Mouse (Mus musculus) MEL (cell line): ENCODE measurements around the gene Gm1113. TPM values are rescaled to one million over a fixed set of nuclear protein-coding genes. Genes with fewer than 3 reads are reported as not detected.

ENCODE experiments used
- DNase-seq: peaks from one replicate; pipeline ENCODE4 v3.0.0; 2011; ENCODE audit warnings: low read depth, low spot score
- H3K27ac ChIP-seq: 2 replicates; pipeline ENCODE4 v1.5.1; 2012; ENCODE audit warnings: low read depth, mild to moderate bottlenecking, control low read depth, low read length, moderate library complexity; ENCODE audit not compliant: control insufficient read depth
- H3K27me3 ChIP-seq, 2 experiments: fragments of 150-350 bp in 1 of 2; sonication (generic) in 1 of 2; 2 replicates each; pipeline ENCODE4 v1.6.1; 2012; ENCODE audit warnings: low read length in 2 of 2, mild to moderate bottlenecking in 2 of 2, improper control_type of control experiment in 1 of 2, moderate library complexity in 1 of 2; ENCODE audit not compliant: insufficient read depth in 2 of 2, control insufficient read depth in 1 of 2
- H3K36me3 ChIP-seq, 2 experiments: 2 replicates each; pipeline ENCODE4 v1.6.1; 2012 to 2014; ENCODE audit warnings: low read length in 2 of 2, improper control_type of control experiment in 1 of 2, inconsistent platforms in 1 of 2, mild to moderate bottlenecking in 1 of 2; ENCODE audit not compliant: insufficient read depth in 2 of 2, control insufficient read depth in 1 of 2
- H3K4me1 ChIP-seq, 2 experiments: fragments of 150-350 bp in 1 of 2; sonication (generic) in 1 of 2; 2 replicates each; pipeline ENCODE4 v1.6.1; 2012; ENCODE audit warnings: low read length in 2 of 2, improper control_type of control experiment in 1 of 2, mild to moderate bottlenecking in 1 of 2; ENCODE audit not compliant: insufficient read depth in 2 of 2, control insufficient read depth in 1 of 2
- H3K4me3 ChIP-seq, 2 experiments: fragments of 150-350 bp in 1 of 2; sonication (generic) in 1 of 2; 2 replicates each; pipeline ENCODE4 v1.5.1; 2012; ENCODE audit warnings: low read depth in 2 of 2, low read length in 2 of 2, mild to moderate bottlenecking in 2 of 2, moderate library complexity in 2 of 2, control low read depth in 1 of 2, improper control_type of control experiment in 1 of 2; ENCODE audit not compliant: control insufficient read depth in 1 of 2, insufficient read depth in 1 of 2
- H3K79me2 ChIP-seq: 2 replicates; pipeline ENCODE4 v1.6.1; 2012; ENCODE audit warnings: mild to moderate bottlenecking, low read length, moderate library complexity; ENCODE audit not compliant: control insufficient read depth, poor library complexity, insufficient read depth
- H3K9ac ChIP-seq: 2 replicates; pipeline ENCODE4 v1.6.1; 2012; ENCODE audit warnings: low read depth, mild to moderate bottlenecking, control low read depth, low read length, moderate library complexity; ENCODE audit not compliant: control insufficient read depth, poor library complexity, severe bottlenecking
- H3K9me3 ChIP-seq: fragments of 150-350 bp; sonication (generic); replicated peaks from 2 replicates; pipeline ENCODE4 v1.6.1; 2012; ENCODE audit warnings: mild to moderate bottlenecking, low read length, improper control_type of control experiment, moderate library complexity; ENCODE audit not compliant: insufficient read depth
- CHD1 ChIP-seq: IDR thresholded peaks from 2 replicates; pipeline ENCODE4 v1.6.1; 2012; ENCODE audit warnings: low read depth, mild to moderate bottlenecking, inconsistent platforms, low read length, improper control_type of control experiment
- CHD2 ChIP-seq: IDR thresholded peaks from 2 replicates; pipeline ENCODE4 v1.6.1; 2011; ENCODE audit warnings: low read length, improper control_type of control experiment
- CTCF ChIP-seq, 3 experiments: IDR thresholded peaks in 2 of 3; conservative IDR thresholded peaks in 1 of 3; 2 replicates each; pipeline ENCODE4 v1.5.1; 2011 to 2012; ENCODE audit warnings: low read length in 3 of 3, low read depth in 2 of 3, mild to moderate bottlenecking in 2 of 3, improper control_type of control experiment in 1 of 3, inconsistent platforms in 1 of 3, mixed read lengths in 1 of 3, moderate library complexity in 1 of 3; ENCODE audit not compliant: control insufficient read depth in 1 of 3, insufficient read depth in 1 of 3, poor library complexity in 1 of 3, severe bottlenecking in 1 of 3
- E2F4 ChIP-seq: IDR thresholded peaks from 2 replicates; pipeline ENCODE4 v1.6.1; 2011; ENCODE audit warnings: low read depth, low read length, improper control_type of control experiment, borderline replicate concordance
- EP300 ChIP-seq, 2 experiments: IDR thresholded peaks; 2 replicates each; pipeline ENCODE4 v1.6.1; 2011; ENCODE audit warnings: improper control_type of control experiment in 2 of 2, low read length in 2 of 2, low read depth in 1 of 2, mild to moderate bottlenecking in 1 of 2
- ETS1 ChIP-seq: IDR thresholded peaks from 2 replicates; pipeline ENCODE4 v1.6.1; 2012; ENCODE audit warnings: low read depth, mild to moderate bottlenecking, inconsistent platforms, low read length, improper control_type of control experiment, moderate library complexity
- KAT2A ChIP-seq: conservative IDR thresholded peaks from 2 replicates; pipeline ENCODE4 v1.6.1; 2012; ENCODE audit warnings: low read depth, low read length, improper control_type of control experiment, inconsistent platforms
- MAFK ChIP-seq: IDR thresholded peaks from 2 replicates; pipeline ENCODE4 v1.6.1; 2011; ENCODE audit warnings: low read depth, mild to moderate bottlenecking, low read length, improper control_type of control experiment, borderline replicate concordance
- MAX ChIP-seq: IDR thresholded peaks from 2 replicates; pipeline ENCODE4 v1.6.1; 2011; ENCODE audit warnings: low read length, improper control_type of control experiment
- MAZ ChIP-seq: IDR thresholded peaks from 2 replicates; pipeline ENCODE4 v1.6.1; 2012; ENCODE audit warnings: low read depth, mild to moderate bottlenecking, inconsistent platforms, low read length, improper control_type of control experiment
- MEF2A ChIP-seq: IDR thresholded peaks from 2 replicates; pipeline ENCODE4 v1.6.1; 2014; ENCODE audit warnings: low read depth, mild to moderate bottlenecking, inconsistent platforms, low read length, improper control_type of control experiment; ENCODE audit not compliant: poor library complexity, insufficient replicate concordance, severe bottlenecking; ENCODE audit errors: extremely low read depth
- NELFE ChIP-seq: IDR thresholded peaks from 2 replicates; pipeline ENCODE4 v1.6.1; 2011; ENCODE audit warnings: low read depth, low read length, improper control_type of control experiment
- NRF1 ChIP-seq: IDR thresholded peaks from 2 replicates; pipeline ENCODE4 v1.6.1; 2014; ENCODE audit warnings: low read depth, mild to moderate bottlenecking, inconsistent platforms, low read length, improper control_type of control experiment, moderate library complexity; ENCODE audit not compliant: poor library complexity, insufficient read depth, severe bottlenecking
- POLR2A ChIP-seq, 2 experiments: IDR thresholded peaks; 2 replicates each; pipeline ENCODE4 v1.6.1; 2011 to 2012; ENCODE audit warnings: low read length in 2 of 2, mild to moderate bottlenecking in 2 of 2, control low read depth in 1 of 2, improper control_type of control experiment in 1 of 2, low read depth in 1 of 2, moderate library complexity in 1 of 2; ENCODE audit not compliant: control insufficient read depth in 1 of 2, insufficient read depth in 1 of 2, poor library complexity in 1 of 2
- POLR2AphosphoS2 ChIP-seq: IDR thresholded peaks from 2 replicates; pipeline ENCODE4 v1.6.1; 2011; ENCODE audit warnings: low read length, improper control_type of control experiment
- POLR2AphosphoS5 ChIP-seq: IDR thresholded peaks from 2 replicates; pipeline ENCODE4 v1.6.1; 2012; ENCODE audit warnings: low read depth, borderline replicate concordance, mild to moderate bottlenecking, inconsistent platforms, low read length, moderate library complexity, mixed read lengths
- RAD21 ChIP-seq: IDR thresholded peaks from 2 replicates; pipeline ENCODE4 v1.6.1; 2011; ENCODE audit warnings: mild to moderate bottlenecking, low read depth, low read length, improper control_type of control experiment
- RCOR1 ChIP-seq: IDR thresholded peaks from 2 replicates; pipeline ENCODE4 v1.6.1; 2012; ENCODE audit warnings: low read depth, mild to moderate bottlenecking, inconsistent platforms, low read length, improper control_type of control experiment
- SIN3A ChIP-seq: IDR thresholded peaks from 2 replicates; pipeline ENCODE4 v1.6.1; 2012; ENCODE audit warnings: low read length, improper control_type of control experiment, inconsistent platforms
- SMC3 ChIP-seq: IDR thresholded peaks from 2 replicates; pipeline ENCODE4 v1.6.1; 2011; ENCODE audit warnings: low read depth, low read length, improper control_type of control experiment
- TAL1 ChIP-seq: IDR thresholded peaks from 2 replicates; pipeline ENCODE4 v1.6.1; 2012; ENCODE audit warnings: mild to moderate bottlenecking, inconsistent platforms, low read length, moderate library complexity, mixed read lengths
- UBTF ChIP-seq: IDR thresholded peaks from 2 replicates; pipeline ENCODE4 v1.6.1; 2012; ENCODE audit warnings: low read depth, mild to moderate bottlenecking, inconsistent platforms, low read length, improper control_type of control experiment, moderate library complexity, borderline replicate concordance; ENCODE audit not compliant: insufficient read depth
- ZC3H11A ChIP-seq: IDR thresholded peaks from 2 replicates; pipeline ENCODE4 v1.6.1; 2012; ENCODE audit warnings: low read depth, mild to moderate bottlenecking, inconsistent platforms, low read length, improper control_type of control experiment
- ZMIZ1 ChIP-seq: IDR thresholded peaks from 2 replicates; pipeline ENCODE4 v1.6.1; 2012; ENCODE audit warnings: low read depth, mild to moderate bottlenecking, inconsistent platforms, low read length, improper control_type of control experiment, moderate library complexity
- ZNF384 ChIP-seq: IDR thresholded peaks from 2 replicates; pipeline ENCODE4 v1.6.1; 2012; ENCODE audit warnings: low read depth, mild to moderate bottlenecking, inconsistent platforms, low read length, improper control_type of control experiment
- polyA plus RNA-seq, 2 experiments: library from polyadenylated mRNA; stranded (reverse) in 1 of 2; unstranded in 1 of 2; fragments of >175 nt in 1 of 2; fragments of >200 nt in 1 of 2; gene quantifications; 2 replicates each; pipeline versions ENCODE4 v1.2.1 to v1.2.4; 2012; ENCODE audit warnings: low replicate concordance in 2 of 2, low read depth in 1 of 2; ENCODE audit not compliant: insufficient read length in 2 of 2, insufficient read depth in 1 of 2, missing spikeins in 1 of 2
- total RNA-seq: library from RNA; depleted of rRNA; stranded (reverse); fragments of 300-350 nt; gene quantifications from 2 replicates; pipeline ENCODE4 v1.2.3, GENCODE M21; 2012

The Gm1113 gene
- total and polyA plus RNA-seq, 3 experiments: not detected

GRCm38 (mm10) chr9:35523541-35523940 is 5.5 kb upstream of the Gm1113 start:
- DNase-seq: no peak
- TF ChIP-seq NRF1: no peak
- TF ChIP-seq ZMIZ1: no peak
- TF ChIP-seq RAD21: no peak
- no peak for TF ChIP-seq MAX
- no peak for TF ChIP-seq SMC3
- TF ChIP-seq NELFE: no peak
- no peak for TF ChIP-seq POLR2AphosphoS2
- TF ChIP-seq ZC3H11A: no peak
- no peak for TF ChIP-seq MAZ
- no peak for TF ChIP-seq RCOR1
- TF ChIP-seq CHD1: no peak
- H3K4me1 ChIP-seq: no peaks in the 10 kb centered on the region
- no peaks in the 10 kb centered on the region for H3K36me3 ChIP-seq
- H3K27ac ChIP-seq: no peak overlapping the region
- H3K27me3 ChIP-seq: peaks cover 3 to 4% of the 10 kb centered on the region in 2 experiments; a peak in 3 of 4 replicates
- no peak overlapping the region for H3K4me3 ChIP-seq
- no peaks in the 10 kb centered on the region for H3K79me2 ChIP-seq
- no peaks in the 10 kb centered on the region for H3K9me3 ChIP-seq
- no peak overlapping the region for H3K9ac ChIP-seq

DNA sequence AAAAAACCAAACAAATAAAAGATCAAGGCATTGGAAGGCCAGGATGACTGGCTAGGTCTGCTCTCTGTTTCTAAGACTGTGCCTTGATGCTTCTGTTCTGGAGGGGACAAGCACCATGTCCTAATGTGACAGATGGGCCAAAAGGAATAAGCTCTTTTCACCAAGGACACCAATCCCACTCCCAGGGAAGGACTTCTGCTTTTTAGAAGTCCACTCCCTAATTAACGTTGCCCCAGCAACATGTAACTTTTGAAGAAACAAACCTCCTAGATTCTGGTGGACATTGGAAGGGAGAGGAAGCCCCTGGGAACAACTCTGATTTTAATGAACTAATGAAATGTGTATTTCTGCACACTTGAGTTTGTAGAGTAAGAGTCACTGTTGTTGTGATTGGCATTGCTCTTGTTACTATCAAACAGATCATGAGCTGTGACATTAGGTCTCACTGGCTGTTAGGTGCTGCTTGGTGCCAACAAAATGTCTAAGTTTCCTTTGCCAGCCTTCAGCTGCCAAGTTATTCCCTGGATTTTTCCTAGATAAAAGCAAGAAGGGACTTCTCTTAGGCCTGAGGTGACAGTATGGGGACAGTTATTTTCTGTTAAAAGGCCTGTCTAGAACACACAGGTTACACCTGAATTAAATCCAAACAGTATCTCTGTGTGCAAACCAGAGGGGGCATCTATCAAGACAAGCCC is 4.9 kb upstream of the Gm1113 start:
- no peaks in the 10 kb centered on the region for H3K9me3 ChIP-seq
- H3K36me3 ChIP-seq: no peaks in the 10 kb centered on the region
- TF ChIP-seq POLR2AphosphoS5: no peak
- TF ChIP-seq POLR2A (IDR thresholded peaks at IDR 0.05; ENCODE audit: control insufficient read depth in 1 of 2, insufficient read depth in 1 of 2, low read depth in 1 of 2, low read length in 2 of 2, poor library complexity in 1 of 2): no peak
- TF ChIP-seq ZMIZ1: no peak
- no peak for TF ChIP-seq MAZ
- TF ChIP-seq EP300 (IDR thresholded peaks at IDR 0.05; ENCODE audit: low read depth in 1 of 2, low read length in 2 of 2): no peak
- TF ChIP-seq TAL1: no peak
- H3K27ac ChIP-seq: no peak overlapping the region
- H3K4me3 ChIP-seq: no peak overlapping the region
- peaks cover 3 to 4% of the 10 kb centered on the region in 2 experiments; a peak in 3 of 4 replicates for H3K27me3 ChIP-seq
- no peak for DNase-seq
- H3K79me2 ChIP-seq: no peaks in the 10 kb centered on the region
- H3K4me1 ChIP-seq: no peaks in the 10 kb centered on the region
- H3K9ac ChIP-seq: no peak overlapping the region

DNA sequence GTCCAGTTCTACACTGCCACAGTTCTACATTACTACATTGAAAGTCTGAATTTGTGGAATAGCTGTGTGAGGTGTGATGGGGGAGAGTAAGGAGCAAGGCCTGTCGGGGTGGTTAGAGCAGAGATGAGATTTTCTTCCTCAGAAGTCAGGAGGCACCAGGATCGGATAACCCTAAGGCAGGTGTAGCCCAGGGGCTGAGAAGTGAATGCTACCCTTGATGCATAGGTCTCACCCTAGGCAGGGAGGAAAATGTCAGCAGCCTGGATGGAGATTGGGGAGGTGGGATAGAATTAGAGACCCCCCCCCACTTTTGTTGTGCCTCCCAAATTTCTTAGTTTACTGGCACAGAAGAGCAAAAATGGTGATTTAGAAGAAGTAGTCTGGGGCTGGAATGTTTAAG is 4.2 kb upstream of the Gm1113 start:
- DNase-seq: no peak
- Histone ChIP-seq H3K9me3 (no peaks in the 10 kb centered on the region), H3K9ac (no peak overlapping the region), H3K27me3 (peaks cover 3 to 4% of the 10 kb centered on the region in 2 experiments; a peak in 3 of 4 replicates), H3K27ac (no peak overlapping the region), H3K4me1 (no peaks in the 10 kb centered on the region), H3K4me3 (no peak overlapping the region), H3K36me3 (no peaks in the 10 kb centered on the region), H3K79me2 (no peaks in the 10 kb centered on the region)
- TF ChIP-seq RCOR1: no peak
- no peak for TF ChIP-seq MAFK
- TF ChIP-seq MEF2A: no peak
- TF ChIP-seq KAT2A: no peak
- TF ChIP-seq SIN3A: no peak
- TF ChIP-seq POLR2A (IDR thresholded peaks at IDR 0.05; ENCODE audit: control insufficient read depth in 1 of 2, insufficient read depth in 1 of 2, low read depth in 1 of 2, low read length in 2 of 2, poor library complexity in 1 of 2): no peak
- no peak for TF ChIP-seq CTCF (IDR thresholded peaks at IDR 0.05 in 2 of 3, conservative IDR thresholded peaks at IDR 0.05 in 1 of 3; ENCODE audit: control insufficient read depth in 1 of 3, insufficient read depth in 1 of 3, low read depth in 2 of 3, low read length in 3 of 3, poor library complexity in 1 of 3, severe bottlenecking in 1 of 3)
- no peak for TF ChIP-seq CHD2
- TF ChIP-seq E2F4: no peak
- no peak for TF ChIP-seq ZNF384
- no peak for TF ChIP-seq MAZ
- no peak for TF ChIP-seq ZMIZ1
- no peak for TF ChIP-seq POLR2AphosphoS5
- no peak for TF ChIP-seq ETS1
- no peak for TF ChIP-seq ZC3H11A
- TF ChIP-seq NELFE: no peak
- TF ChIP-seq UBTF: no peak
